Comparison of ENCODE assay signal across 25 mouse cellular contexts in the genomic region with DNA sequence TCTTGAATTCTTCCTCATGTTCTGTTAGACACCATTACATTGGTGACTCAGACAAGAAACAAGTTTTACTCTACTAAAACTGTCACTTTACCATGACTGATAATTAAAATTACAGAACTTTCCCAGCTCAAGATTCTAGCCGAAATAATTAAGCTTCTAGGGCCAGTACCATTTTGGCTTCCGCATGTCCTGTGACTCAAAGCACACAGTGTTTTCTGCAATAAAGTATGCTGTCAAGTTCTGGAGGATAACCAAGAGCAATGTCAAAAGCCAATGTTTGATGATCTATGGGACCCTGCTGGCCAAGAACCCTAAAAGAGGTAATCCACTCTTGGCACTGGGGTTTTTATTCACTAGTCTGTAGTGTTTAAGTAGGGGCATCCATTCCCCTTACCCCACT. TPM values are rescaled to one million over a fixed set of nuclear protein-coding genes. Genes with fewer than 3 reads are reported as not detected.
"Had no signal": no experiment of that assay in that cellular context is flagged by ENCODE, and none has a peak within 500 bp of the region (broad histone marks: within the 10 kb centered on the region; RNA-seq: fewer than 3 reads in every experiment).

No protein-coding gene starts in this region.

- H3K36me3 ChIP-seq: kidney, embryonic 15.5 days; limb, embryonic 12.5 days; limb, embryonic 15.5 days; midbrain, embryonic 10.5 days; midbrain, embryonic 13.5 days; neural tube, embryonic 13.5 days; stomach, embryonic 15.5 days had no signal

- H3K4me1 ChIP-seq: limb, embryonic 15.5 days; midbrain, embryonic 13.5 days; stomach, embryonic 15.5 days had no signal

- H3K27ac ChIP-seq: kidney, embryonic 15.5 days; limb, embryonic 12.5 days; limb, embryonic 15.5 days; liver, embryonic 14.5 days; midbrain, embryonic 10.5 days; midbrain, embryonic 13.5 days; neural tube, embryonic 13.5 days; stomach, embryonic 15.5 days had no signal

- H3K4me2 ChIP-seq: kidney, embryonic 15.5 days; limb, embryonic 12.5 days; limb, embryonic 15.5 days; liver, embryonic 11.5 days; lung, embryonic 14.5 days; midbrain, embryonic 13.5 days; neural tube, embryonic 13.5 days; stomach, embryonic 15.5 days had no signal

- H3K9ac ChIP-seq: kidney, embryonic 15.5 days; limb, embryonic 12.5 days; limb, embryonic 15.5 days; liver, embryonic 14.5 days; liver, postnatal 0 days; lung, embryonic 14.5 days; midbrain, embryonic 13.5 days; neural tube, embryonic 13.5 days; stomach, embryonic 15.5 days had no signal

- H3K27me3 ChIP-seq: kidney, embryonic 15.5 days; limb, embryonic 12.5 days; limb, embryonic 15.5 days; midbrain, embryonic 13.5 days; neural tube, embryonic 13.5 days; stomach, embryonic 15.5 days had no signal

- ATAC-seq: liver, postnatal 0 days; midbrain, embryonic 13.5 days; midbrain, embryonic 16.5 days had no signal

- H3K9me3 ChIP-seq: kidney, embryonic 15.5 days; limb, embryonic 12.5 days; limb, embryonic 15.5 days; midbrain, embryonic 10.5 days; midbrain, embryonic 13.5 days; neural tube, embryonic 13.5 days; stomach, embryonic 15.5 days had no signal

- DNase-seq: kidney, adult 8-10 months; kidney, postnatal 14 days; kidney, postnatal 4 days; left cerebral cortex, postnatal 4 days; liver, postnatal 0 days; lung, embryonic 14.5 days; right cerebral cortex, postnatal 14 days; right cerebral cortex, postnatal 4 days; spleen, adult 18-20 months; thymus, postnatal 25 days had no signal

- H3K4me3 ChIP-seq: kidney, embryonic 15.5 days; limb, embryonic 12.5 days; limb, embryonic 15.5 days; megakaryocyte, embryonic 14.5 days; midbrain, embryonic 10.5 days; midbrain, embryonic 13.5 days; myocyte; neural tube, embryonic 13.5 days; stomach, embryonic 15.5 days had no signal

RNA-seq across cellular contexts. Expression of gene Dapl1, which starts 15.3 kb away (rescaled TPM):
- total RNA-seq: layer of hippocampus, adult 18-20 months; layer of hippocampus, postnatal 14 days; monocyte, adult 5-6 weeks had no signal
- polyA plus RNA-seq: liver, embryonic 14.5 days; liver, postnatal 0 days; myocyte; neural tube, embryonic 13.5 days had no signal
